Mouse (Mus musculus): Measurements from ENCODE around the gene Shd. TPM values are rescaled to one million over a fixed set of nuclear protein-coding genes. Genes with fewer than 3 reads are reported as not detected.

Shd gene
- total RNA-seq, 2 experiments from 2014 or later, result 30.9 to 34.4 TPM

DNA sequence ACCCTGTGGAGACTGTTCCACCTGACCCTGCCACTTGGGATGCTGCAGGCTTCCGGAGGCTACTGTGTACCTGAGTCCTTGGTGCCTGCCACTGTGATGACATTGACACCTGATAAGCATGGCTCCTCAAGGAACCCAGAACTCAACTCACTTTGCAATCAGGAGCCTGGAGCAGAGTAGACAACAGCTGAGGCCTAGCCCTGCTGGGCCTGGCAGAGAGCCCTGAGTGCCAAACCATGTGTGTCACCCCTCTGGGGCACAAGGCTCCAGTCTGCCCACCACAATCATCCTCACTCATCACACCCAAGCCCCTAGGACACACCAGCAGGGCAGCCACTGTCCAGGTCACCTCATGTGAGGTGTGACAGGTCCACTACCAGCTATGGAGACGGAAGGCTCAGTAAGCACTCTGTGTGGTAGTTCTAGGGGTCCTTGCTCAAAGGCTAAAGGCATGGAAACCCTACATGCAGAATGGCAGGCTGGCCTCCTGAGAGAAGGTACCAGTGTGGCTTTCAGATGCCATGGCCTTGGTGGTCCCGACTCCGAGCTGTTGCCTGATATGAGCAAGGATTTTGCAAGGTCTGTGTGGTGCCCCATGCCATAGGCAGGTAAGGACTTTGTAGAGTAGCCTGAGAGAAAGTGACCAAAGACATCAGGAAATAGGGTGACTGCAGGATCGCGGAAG, 50.3 kb downstream of the Shd start:
- intact Hi-C loops (cut with DNase I), result no loop called here
- no peak for DNase-seq (ENCODE audit: low spot score in 2 of 2)

DNA sequence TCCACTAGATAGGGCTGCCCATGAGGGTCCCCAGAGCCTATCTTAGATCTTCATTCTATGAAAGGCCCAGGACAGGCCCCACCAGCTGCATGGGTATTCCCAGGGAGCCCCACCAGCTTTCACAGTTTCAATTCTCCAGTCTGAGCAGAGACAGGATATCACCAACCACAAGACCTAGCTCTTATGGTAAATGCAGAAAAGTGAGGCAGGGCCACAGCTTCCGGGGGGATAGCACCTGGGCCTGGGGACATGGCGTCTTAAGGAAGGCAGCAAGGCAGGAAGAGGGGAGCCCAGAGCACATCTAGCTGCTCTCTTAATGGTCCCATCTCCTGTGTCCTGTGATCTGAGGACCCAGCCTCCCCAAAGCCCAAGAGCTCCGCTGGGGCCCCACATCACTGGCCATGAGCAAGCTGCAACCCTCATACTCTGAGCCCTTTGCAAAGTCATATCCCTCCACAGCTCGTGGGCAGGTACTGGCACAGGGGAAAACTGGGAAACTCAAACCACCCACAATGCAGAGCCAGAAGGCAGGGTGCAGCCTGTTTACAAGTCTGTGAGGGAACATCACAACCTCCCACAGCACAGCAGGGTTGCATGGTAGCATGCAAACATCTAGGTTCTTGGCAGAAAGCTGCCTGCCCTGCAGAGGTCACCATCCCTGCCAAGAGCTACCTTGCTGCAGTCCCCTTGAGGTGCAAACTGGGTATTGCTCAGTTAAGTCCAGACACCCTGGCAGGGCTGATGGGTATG, 51.1 kb downstream of the Shd start:
- DNase-seq (ENCODE audit: low spot score in 2 of 2), result peak; percentile 63 to 89

DNA sequence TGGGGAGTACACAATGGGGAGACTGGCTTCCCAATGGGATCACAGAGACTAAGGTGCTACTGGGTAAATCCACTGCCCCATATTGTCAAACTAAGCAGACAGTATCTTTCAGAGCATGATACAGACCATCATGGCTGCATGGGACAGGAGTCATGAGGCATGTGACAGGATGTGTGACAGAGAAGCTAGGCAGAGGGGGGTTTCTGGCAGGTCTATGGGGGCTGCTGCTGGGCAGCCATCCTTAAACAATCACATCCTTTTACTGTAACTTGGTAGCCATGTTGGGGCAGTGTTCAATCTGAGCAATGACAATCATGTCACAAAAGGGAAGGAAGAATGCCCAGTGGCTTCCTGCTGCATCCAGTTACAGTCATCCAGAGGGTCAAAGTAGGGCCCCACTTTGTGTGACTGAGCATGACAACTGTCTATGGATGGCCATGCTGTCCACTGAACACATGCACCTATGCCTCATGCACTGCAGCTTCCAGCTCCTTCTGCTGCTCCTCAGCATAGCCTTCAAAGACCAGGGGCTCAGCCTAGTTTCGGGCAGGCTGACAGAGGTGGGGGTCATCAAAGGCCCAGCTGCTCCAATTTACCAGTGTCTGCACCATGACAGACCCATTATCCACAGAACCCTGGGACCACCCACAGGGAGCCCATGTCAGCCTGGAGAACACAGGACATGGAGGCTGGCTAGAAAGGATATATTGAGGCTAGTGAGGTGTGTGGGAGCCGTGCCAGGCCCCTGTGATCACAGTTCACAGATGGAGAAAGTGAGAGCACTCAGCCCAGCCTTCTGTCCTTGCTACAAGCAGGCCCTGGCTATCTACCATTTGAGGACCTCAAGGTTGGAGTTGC, 52.1 kb downstream of the Shd start:
- intact Hi-C loops (cut with DNase I), result loop anchor here (1.0 kb wide), 1 partner anchor 12 kb away; no protein-coding TSS in a partner anchor
- no peak for DNase-seq (ENCODE audit: low spot score in 2 of 2)

More for the DNA sequence above, 51.1 kb downstream of the Shd start:
- intact Hi-C loops (cut with DNase I), result no loop called here

DNA sequence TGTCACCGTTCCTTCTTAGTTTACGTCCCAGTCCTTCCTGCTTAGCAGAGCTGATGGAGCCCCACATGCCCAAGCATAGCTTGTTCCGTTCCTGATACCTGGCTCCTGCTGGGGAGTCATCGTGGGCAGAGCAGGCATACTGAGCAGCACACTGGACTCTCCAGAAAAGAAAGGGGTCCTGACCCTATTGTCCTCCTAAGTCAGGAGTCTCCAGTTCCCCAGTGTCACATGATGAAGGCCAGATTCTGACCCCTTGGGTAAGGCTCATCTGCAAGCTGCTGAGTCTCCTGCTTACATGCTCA, 52.7 kb downstream of the Shd start:
- DNase-seq (ENCODE audit: low spot score in 2 of 2), result no peak
- intact Hi-C loops (cut with DNase I), result loop anchor here (1.0 kb wide), 1 partner anchor 11 kb away; no protein-coding TSS in a partner anchor

DNA sequence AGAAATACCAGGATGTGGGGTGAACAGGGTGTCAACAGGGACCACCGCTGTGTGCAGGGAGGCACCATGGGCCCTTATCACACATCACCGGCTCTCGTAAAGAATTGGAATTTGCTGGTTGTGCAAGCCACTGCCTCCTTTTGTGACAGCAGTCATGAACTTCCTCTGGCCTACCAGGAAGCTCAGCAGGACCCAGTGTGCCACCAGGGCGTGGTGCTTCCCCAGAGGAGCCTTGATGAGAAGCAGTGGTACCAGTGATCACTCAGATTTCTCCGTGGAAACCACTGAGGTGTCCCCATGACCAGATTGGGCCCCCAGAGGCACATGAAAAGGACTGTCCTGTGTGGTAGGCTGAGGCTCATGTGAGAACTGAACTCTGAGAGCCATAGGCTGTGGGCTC, 53.1 kb downstream of the Shd start:
- intact Hi-C loops (cut with DNase I), result no loop called here
- no peak for DNase-seq (ENCODE audit: low spot score in 2 of 2)

DNA sequence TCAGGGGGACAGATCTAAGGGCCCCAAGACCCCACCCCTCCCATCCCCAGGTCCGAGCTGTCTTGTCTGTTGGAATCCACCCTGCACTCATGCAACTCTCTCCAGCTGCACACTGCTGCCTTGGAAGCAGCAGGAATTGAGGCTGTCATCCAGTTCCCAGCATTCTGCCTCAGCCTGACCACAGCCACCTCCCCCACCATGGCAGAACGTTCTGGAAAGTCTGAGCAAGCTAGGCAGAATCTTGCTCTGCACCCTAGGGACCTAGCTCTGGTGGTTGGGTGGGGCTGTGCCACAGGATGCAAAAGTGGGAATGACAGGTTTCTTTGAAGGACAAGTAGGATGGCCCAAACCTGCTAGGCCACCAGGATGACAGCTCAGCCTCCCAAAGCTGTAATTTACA, 54.2 kb downstream of the Shd start:
- intact Hi-C loops (cut with DNase I), result no loop called here
- DNase-seq (ENCODE audit: low spot score in 2 of 2), result no peak

DNA sequence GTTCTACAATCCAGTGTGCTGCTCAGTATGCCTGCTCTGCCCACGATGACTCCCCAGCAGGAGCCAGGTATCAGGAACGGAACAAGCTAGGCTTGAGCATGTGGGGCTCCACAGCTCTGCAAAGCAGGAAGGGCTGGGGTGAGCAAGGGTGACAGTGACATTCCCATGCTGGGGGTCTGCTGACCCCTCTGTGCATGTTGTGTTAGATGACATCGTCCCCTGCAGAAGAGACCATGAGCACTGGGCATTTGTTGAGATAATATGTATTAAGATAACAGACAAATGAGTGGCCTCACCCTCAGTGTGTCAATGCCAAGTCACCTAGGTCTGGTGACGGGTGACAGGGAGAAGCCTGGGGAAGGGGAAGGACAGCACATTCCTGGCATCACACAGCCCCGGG, 54.7 kb downstream of the Shd start:
- intact Hi-C loops (cut with DNase I), result no loop called here
- no peak for DNase-seq (ENCODE audit: low spot score in 2 of 2)

Other genes starting within 250 kb of the Shd start
- gene Adgre4, start 220.5 kb upstream of the Shd start, total RNA-seq (2021), result not detected
- gene Zfp119a, start 91.5 kb upstream of the Shd start, total RNA-seq (2021), result 1 to 10 TPM; 7.1 TPM
- gene Zfp959, start 78.4 kb upstream of the Shd start, total RNA-seq (2021), result 1 to 10 TPM; 7.6 to 7.7 TPM
- 1 to 10 TPM; 3.5 to 4.0 TPM for gene Zfp119b, start 21.0 kb upstream of the Shd start, total RNA-seq (2021)
- 1 to 10 TPM; 2.1 to 2.5 TPM for gene Ebi3, start 17.8 kb upstream of the Shd start, total RNA-seq (2021)
- 10 to 100 TPM; 15.0 to 15.3 TPM for gene Yju2, start 11.4 kb upstream of the Shd start, total RNA-seq (2021)
- 10 to 100 TPM; 70.5 to 78.8 TPM for gene Fsd1, start 16.0 kb downstream of the Shd start, total RNA-seq (2021)
- gene Stap2, start 35.1 kb downstream of the Shd start, total RNA-seq (2021), result 1 to 10 TPM; 1.9 to 3.0 TPM
- 100 to 1,000 TPM in 1 of 2 experiments, 10 to 100 TPM in 1; 97.4 to 104 TPM for gene Mpnd, start 35.2 kb downstream of the Shd start, total RNA-seq (2021)
- gene Sh3gl1, start 66.2 kb downstream of the Shd start, total RNA-seq (2021), result 10 to 100 TPM; 44.5 to 47.8 TPM
- gene Chaf1a, start 70.0 kb downstream of the Shd start, total RNA-seq (2021), result 1 to 10 TPM; 1.7 to 1.9 TPM
- 10 to 100 TPM; 77.0 to 77.7 TPM for gene Ubxn6, start 104.6 kb downstream of the Shd start, total RNA-seq (2021)
- 100 to 1,000 TPM in 1 of 2 experiments, 10 to 100 TPM in 1; 90.8 to 109 TPM for gene Hdgfl2, start 109.2 kb downstream of the Shd start, total RNA-seq (2021)
- 1 to 10 TPM; 1.4 to 1.6 TPM for gene Plin4, start 139.3 kb downstream of the Shd start, total RNA-seq (2021)
- gene Plin5, start 147.1 kb downstream of the Shd start, total RNA-seq (2021), result under 1 TPM; 0.64 to 0.87 TPM
- gene Lrg1, start 151.5 kb downstream of the Shd start, total RNA-seq (2021), result 1 to 10 TPM; 3.1 to 3.5 TPM
- 100 to 1,000 TPM; 131 TPM for gene Sema6b, start 169.9 kb downstream of the Shd start, total RNA-seq (2021)
- gene Tnfaip8l1, start 192.0 kb downstream of the Shd start, total RNA-seq (2021), result 1 to 10 TPM; 7.8 to 8.9 TPM
- gene Mydgf, start 213.5 kb downstream of the Shd start, total RNA-seq (2021), result 10 to 100 TPM; 40.5 to 42.1 TPM
- gene Dpp9, start 248.4 kb downstream of the Shd start, total RNA-seq (2021), result 10 to 100 TPM; 68.3 to 71.4 TPM